Mouse (Mus musculus) hindbrain, embryonic 14.5 days (tissue): ENCODE data around the gene BC048507. TPM values are rescaled to one million over a fixed set of nuclear protein-coding genes. Genes with fewer than 3 reads are reported as not detected.
"Not testable (repeated sequence)": the region's sequence is repeated elsewhere in the genome, so short reads cannot be mapped to it uniquely, and the experiment has no call there.

Source experiments
- ATAC-seq: fragments of 200-750 bp; cut with Nextera tagmentation; 2 replicates; pipeline ENCODE4 v1.8.0; 2017; ENCODE audit warnings: moderate number of reproducible peaks, mild to moderate bottlenecking, moderate TSS enrichment, moderate library complexity; ENCODE audit not compliant: low FRiP score
- DNase-seq: peaks from one replicate; pipeline ENCODE4 v3.0.0-alpha.2; 2015; ENCODE audit warnings: low spot score
- H3K27ac ChIP-seq: fragments of 300-500 bp; sonication (generic); 2 replicates; pipeline ENCODE4 v1.5.1; 2014; ENCODE audit warnings: mild to moderate bottlenecking, moderate library complexity
- H3K27me3 ChIP-seq: fragments of 300-500 bp; sonication (generic); 2 replicates; pipeline ENCODE4 v1.6.1; 2014; ENCODE audit warnings: mild to moderate bottlenecking, low read length, mixed read lengths; ENCODE audit not compliant: control insufficient read depth, insufficient read depth
- H3K36me3 ChIP-seq: fragments of 300-500 bp; sonication (generic); replicated peaks from 2 replicates; pipeline ENCODE4 v1.6.1; 2014; ENCODE audit not compliant: control insufficient read depth, insufficient read depth
- H3K4me1 ChIP-seq: fragments of 300-500 bp; sonication (generic); replicated peaks from 2 replicates; pipeline ENCODE4 v1.6.1; 2014; ENCODE audit warnings: antibody characterized with exemption, low read length, mixed read lengths; ENCODE audit not compliant: control insufficient read depth, insufficient read depth
- H3K4me2 ChIP-seq: fragments of 300-500 bp; sonication (generic); replicated peaks from 2 replicates; pipeline ENCODE4 v1.6.1; 2014; ENCODE audit warnings: mild to moderate bottlenecking, moderate library complexity
- H3K4me3 ChIP-seq: fragments of 300-500 bp; sonication (generic); replicated peaks from 2 replicates; pipeline ENCODE4 v1.5.1; 2014; ENCODE audit warnings: mild to moderate bottlenecking, low read length
- H3K9ac ChIP-seq: fragments of 300-500 bp; sonication (generic); 2 replicates; pipeline ENCODE4 v1.6.1; 2014
- H3K9me3 ChIP-seq: fragments of 300-500 bp; sonication (generic); 2 replicates; pipeline ENCODE4 v1.6.1; 2016; ENCODE audit warnings: low read length; ENCODE audit not compliant: control insufficient read depth
- WGBS: fragments of 180-500 bp; shearing (Covaris S2); extraction: QIAGEN DNeasy Blood & Tissue Kit; methylation state at CpG from one replicate; pipeline ENCODE4 v1.1.7; 2014; 5-methylcytosine and 5-hydroxymethylcytosine counted together
- polyA plus RNA-seq: library from polyadenylated mRNA; unstranded; fragments of >200 nt; fragmentation: Nextera tagmentation; extraction: Ambion mirVana; gene quantifications from 2 replicates; pipeline ENCODE4 v1.2.1, GENCODE M21; 2014

BC048507 gene
- polyA plus RNA-seq, 1 experiment from 2014 or later = not detected

GRCm38 (mm10) chr13:67853130-67853529 lies 10.0 kb upstream of the BC048507 start:
- DNase-seq (no peak), ATAC-seq (no peak)
- 86% methylated on average over 6 of the region's 6 CpGs for WGBS
- Histone ChIP-seq H3K36me3 (no peaks in the 10 kb centered on the region), H3K9me3 (no peaks in the 10 kb centered on the region), H3K9ac (no peak overlapping the region), H3K4me2 (no peak overlapping the region), H3K4me1 (no peaks in the 10 kb centered on the region), H3K4me3 (no peak overlapping the region), H3K27ac (no peak overlapping the region), H3K27me3 (no peaks in the 10 kb centered on the region)

- WGBS = 87% methylated on average over 2 of the region's 2 CpGs
- no peak overlapping the region for H3K4me2 ChIP-seq
- H3K9me3 ChIP-seq = no peaks in the 10 kb centered on the region
- no peaks in the 10 kb centered on the region for H3K27me3 ChIP-seq
- no peaks in the 10 kb centered on the region for H3K4me1 ChIP-seq
- ATAC-seq (no peak), DNase-seq (no peak)
- H3K36me3 ChIP-seq = no peaks in the 10 kb centered on the region
- no peak overlapping the region for H3K4me3 ChIP-seq
- no peak overlapping the region for H3K27ac ChIP-seq
- H3K9ac ChIP-seq = no peak overlapping the region
Measured at GRCm38 (mm10) chr13:67853983-67854382, 9.1 kb upstream of the BC048507 start.

- no peaks in the 10 kb centered on the region for H3K9me3 ChIP-seq
- no peak overlapping the region for H3K27ac ChIP-seq
- no peaks in the 10 kb centered on the region for H3K36me3 ChIP-seq
- ATAC-seq (no peak), DNase-seq (no peak)
- no peaks in the 10 kb centered on the region for H3K4me1 ChIP-seq
- no peak overlapping the region for H3K4me3 ChIP-seq
- H3K4me2 ChIP-seq = no peak overlapping the region
- WGBS = 16% methylated on average over 1 of the region's 1 CpGs
- no peak overlapping the region for H3K9ac ChIP-seq
- H3K27me3 ChIP-seq = no peaks in the 10 kb centered on the region
Measured at GRCm38 (mm10) chr13:67857317-67857716, 5.8 kb upstream of the BC048507 start.

- no peaks in the 10 kb centered on the region for H3K36me3 ChIP-seq
- DNase-seq (no peak), ATAC-seq (no peak)
- no peak overlapping the region for H3K4me2 ChIP-seq
- H3K9me3 ChIP-seq = no peaks in the 10 kb centered on the region
- H3K4me1 ChIP-seq = no peaks in the 10 kb centered on the region
- H3K27ac ChIP-seq = no peak overlapping the region
- no peaks in the 10 kb centered on the region for H3K27me3 ChIP-seq
- H3K9ac ChIP-seq = no peak overlapping the region
- 85% methylated on average over 9 of the region's 9 CpGs for WGBS
- H3K4me3 ChIP-seq = no peak overlapping the region
Measured at GRCm38 (mm10) chr13:67862508-67862907, 618 bp upstream of the BC048507 start.

GRCm38 (mm10) chr13:67864764-67865350 lies 1.7 kb downstream of the BC048507 start:
- no peak overlapping the region for H3K9ac ChIP-seq
- ATAC-seq = no peak
- H3K9me3 ChIP-seq = no peaks in the 10 kb centered on the region
- no peak overlapping the region for H3K27ac ChIP-seq
- H3K4me2 ChIP-seq = no peak overlapping the region
- no peak for DNase-seq
- no peaks in the 10 kb centered on the region for H3K4me1 ChIP-seq
- no peaks in the 10 kb centered on the region for H3K36me3 ChIP-seq
- H3K4me3 ChIP-seq = no peak overlapping the region
- 52% methylated on average over 5 of the region's 5 CpGs for WGBS
- H3K27me3 ChIP-seq = no peaks in the 10 kb centered on the region

GRCm38 (mm10) chr13:67867899-67868298 lies 4.8 kb downstream of the BC048507 start:
- 30% methylated on average over 3 of the region's 3 CpGs for WGBS
- Histone ChIP-seq H3K36me3 (no peaks in the 10 kb centered on the region), H3K4me3 (no peak overlapping the region), H3K4me2 (no peak overlapping the region), H3K27ac (no peak overlapping the region), H3K4me1 (no peaks in the 10 kb centered on the region), H3K9me3 (no peaks in the 10 kb centered on the region), H3K27me3 (no peaks in the 10 kb centered on the region), H3K9ac (no peak overlapping the region)
- ATAC-seq (no peak), DNase-seq (no peak)

- 39% methylated on average over 6 of the region's 12 CpGs for WGBS
- H3K36me3 ChIP-seq, H3K4me1 ChIP-seq, H3K4me3 ChIP-seq, H3K9me3 ChIP-seq, ATAC-seq, DNase-seq, H3K27me3 ChIP-seq, H3K27ac ChIP-seq: not testable (repeated sequence)
- H3K4me2 ChIP-seq = peak overlapping the region; percentile 36
- H3K9ac ChIP-seq = 0 out of 2 replicates have a peak overlapping the region, but pooled peaks have one; percentile 11
Measured at GRCm38 (mm10) chr13:67876049-67876698, 13.0 kb downstream of the BC048507 start.

- Histone ChIP-seq H3K9me3 (0 out of 2 replicates have a peak, but pooled peaks cover 5% of the 10 kb centered on the region), H3K27me3 (no peaks in the 10 kb centered on the region), H3K27ac (no peak overlapping the region), H3K9ac (no peak overlapping the region), H3K4me1 (no peaks in the 10 kb centered on the region), H3K4me2 (no peak overlapping the region), H3K36me3 (no peaks in the 10 kb centered on the region), H3K4me3 (no peak overlapping the region)
- DNase-seq (no peak), ATAC-seq (no peak)
- 65% methylated on average over 6 of the region's 7 CpGs for WGBS
Measured at GRCm38 (mm10) chr13:67876699-67877254, 13.7 kb downstream of the BC048507 start.

GRCm38 (mm10) chr13:67883966-67884365 lies 20.8 kb downstream of the BC048507 start:
- DNase-seq (no peak), ATAC-seq (no peak)
- Histone ChIP-seq H3K4me3 (no peak overlapping the region), H3K36me3 (no peaks in the 10 kb centered on the region), H3K27me3 (no peaks in the 10 kb centered on the region), H3K27ac (no peak overlapping the region), H3K9me3 (0 out of 2 replicates have a peak, but pooled peaks cover 8% of the 10 kb centered on the region), H3K9ac (no peak overlapping the region), H3K4me2 (no peak overlapping the region), H3K4me1 (no peaks in the 10 kb centered on the region)
- WGBS = 92% methylated on average over 8 of the region's 8 CpGs
